21 mouse cellular contexts compared by ENCODE assay signal in the genomic region with DNA sequence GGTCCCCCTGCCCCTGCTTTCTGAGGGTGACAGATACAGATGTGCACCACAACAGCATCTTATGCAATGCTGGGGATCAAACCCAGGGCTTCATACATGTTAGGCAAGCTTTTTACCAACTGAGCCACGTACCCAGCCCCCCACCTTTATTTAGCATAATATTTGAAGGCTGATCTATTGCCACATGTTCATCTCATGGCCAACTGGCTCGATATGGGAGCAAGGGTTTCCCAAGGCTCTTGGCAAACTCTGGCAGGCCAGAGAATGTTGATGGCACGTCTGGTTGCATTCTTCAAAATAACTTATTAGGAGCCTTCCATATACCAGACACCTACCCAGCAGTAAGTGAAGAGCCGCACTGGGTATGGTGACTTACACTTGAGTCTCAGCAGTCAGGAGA. TPM values are rescaled to one million over a fixed set of nuclear protein-coding genes. Genes with fewer than 3 reads are reported as not detected.
A peak's percentile ranks its signal among the peaks of the same experiment; 100 is the strongest.
DNase-seq lines count a peak whose midpoint lies in the region; ATAC-seq and TF ChIP-seq lines count a peak whose summit lies in the region.
"Had no signal": no experiment of that assay in that cellular context is flagged by ENCODE, and none has a peak within 500 bp of the region (broad histone marks: within the 10 kb centered on the region; RNA-seq: fewer than 3 reads in every experiment).

No protein-coding gene starts in this region.

- no peak for TF ChIP-seq POLR2A in liver, adult 2 months (IDR thresholded peaks at IDR 0.05; ENCODE audit: extremely low read depth, insufficient read depth, low read length)

- H3K27me3 ChIP-seq in liver, adult 2 months (ENCODE audit: control insufficient read depth, insufficient read depth, low read length): no peaks in the 10 kb centered on the region
- peaks cover 36% of the 10 kb centered on the region for H3K27me3 ChIP-seq in liver, embryonic 12.5 days (replicated peaks)
- H3K27me3 ChIP-seq in G1E (ENCODE audit: insufficient read depth, low read length): peaks cover 16% of the 10 kb centered on the region
- peaks cover 3% of the 10 kb centered on the region; the same call in 1 of the 2 replicates for H3K27me3 ChIP-seq in hindbrain, embryonic 12.5 days
- H3K27me3 ChIP-seq: embryonic facial prominence, embryonic 15.5 days; forebrain, embryonic 12.5 days; forebrain, embryonic 15.5 days; hindbrain, embryonic 13.5 days; intestine, embryonic 15.5 days had no signal

- no peak for TF ChIP-seq CTCF in gastrocnemius, adult 2 months (IDR thresholded peaks at IDR 0.05)
- TF ChIP-seq CTCF in liver, adult 2 months (IDR thresholded peaks at IDR 0.05; ENCODE audit: low read depth, low read length): no peak
- TF ChIP-seq CTCF in G1E (IDR thresholded peaks at IDR 0.05; ENCODE audit: low read depth, low read length): no peak

- no peaks in the 10 kb centered on the region for H3K9me3 ChIP-seq in liver, embryonic 12.5 days (replicated peaks)
- H3K9me3 ChIP-seq in G1E (replicated peaks): no peaks in the 10 kb centered on the region
- no peaks in the 10 kb centered on the region for H3K9me3 ChIP-seq in hindbrain, embryonic 12.5 days (replicated peaks)
- H3K9me3 ChIP-seq: embryonic facial prominence, embryonic 12.5 days; embryonic facial prominence, embryonic 15.5 days; forebrain, embryonic 12.5 days; forebrain, embryonic 15.5 days; hindbrain, embryonic 13.5 days; intestine, embryonic 15.5 days had no signal

- H3K9ac ChIP-seq in liver, adult 2 months (ENCODE audit: low read depth, low read length): no peak overlapping the region
- H3K9ac ChIP-seq in liver, embryonic 12.5 days: no peak overlapping the region
- H3K9ac ChIP-seq in hindbrain, embryonic 12.5 days: no peak overlapping the region
- H3K9ac ChIP-seq: embryonic facial prominence, embryonic 12.5 days; embryonic facial prominence, embryonic 15.5 days; forebrain, embryonic 12.5 days; forebrain, embryonic 15.5 days; intestine, embryonic 15.5 days had no signal

- H3K4me2 ChIP-seq in liver, embryonic 12.5 days: no peak overlapping the region
- H3K4me2 ChIP-seq in hindbrain, embryonic 12.5 days (replicated peaks): no peak overlapping the region
- H3K4me2 ChIP-seq: embryonic facial prominence, embryonic 12.5 days; embryonic facial prominence, embryonic 15.5 days; forebrain, embryonic 12.5 days; forebrain, embryonic 15.5 days; heart, embryonic 11.5 days; hindbrain, embryonic 13.5 days; intestine, embryonic 15.5 days had no signal

- no peak overlapping the region for H3K27ac ChIP-seq in gastrocnemius, adult 2 months
- peak overlapping the region; percentile 47; the same call in 1 of the 2 replicates for H3K27ac ChIP-seq in liver, adult 2 months (replicated peaks; ENCODE audit: insufficient read depth, low read depth, low read length)
- no peak overlapping the region for H3K27ac ChIP-seq in liver, embryonic 12.5 days
- H3K27ac ChIP-seq in hindbrain, embryonic 12.5 days: no peak overlapping the region
- H3K27ac ChIP-seq: embryonic facial prominence, embryonic 12.5 days; embryonic facial prominence, embryonic 15.5 days; forebrain, embryonic 12.5 days; forebrain, embryonic 15.5 days; intestine, embryonic 15.5 days had no signal

- WGBS in liver, adult 2 months: 32% methylated on average over 4 of the region's 4 CpGs
- 76% methylated on average over 4 of the region's 4 CpGs for WGBS in liver, embryonic 12.5 days (ENCODE audit: insufficient replicate concordance)
- 82% methylated on average over 4 of the region's 4 CpGs for WGBS in hindbrain, embryonic 12.5 days

- peaks cover 23% of the 10 kb centered on the region for H3K4me1 ChIP-seq in liver, adult 2 months (ENCODE audit: control insufficient read depth, insufficient read depth, low read length)
- peaks cover 59% of the 10 kb centered on the region for H3K4me1 ChIP-seq in liver, embryonic 12.5 days
- H3K4me1 ChIP-seq in G1E (ENCODE audit: insufficient read depth, low read depth, low read length): peaks cover 87% of the 10 kb centered on the region
- H3K4me1 ChIP-seq in hindbrain, embryonic 12.5 days: peaks cover 3% of the 10 kb centered on the region; the same call in 1 of the 2 replicates
- H3K4me1 ChIP-seq: embryonic facial prominence, embryonic 12.5 days had no signal

- no peaks in the 10 kb centered on the region for H3K79me2 ChIP-seq in liver, adult 2 months (ENCODE audit: control insufficient read depth, insufficient read depth, low read length)

- H3K36me3 ChIP-seq in liver, adult 2 months (ENCODE audit: control insufficient read depth, insufficient read depth, low read length): no peaks in the 10 kb centered on the region
- no peaks in the 10 kb centered on the region for H3K36me3 ChIP-seq in liver, embryonic 12.5 days
- H3K36me3 ChIP-seq in G1E (replicated peaks): no peaks in the 10 kb centered on the region
- H3K36me3 ChIP-seq in hindbrain, embryonic 12.5 days: no peaks in the 10 kb centered on the region
- H3K36me3 ChIP-seq: embryonic facial prominence, embryonic 12.5 days; embryonic facial prominence, embryonic 15.5 days; forebrain, embryonic 12.5 days; forebrain, embryonic 15.5 days; hindbrain, embryonic 13.5 days; intestine, embryonic 15.5 days had no signal

- intact Hi-C loops in gastrocnemius, adult 2 months (cut with DNase I): no loop called here
- intact Hi-C loops in gastrocnemius, postnatal 14 days (cut with DNase I; ENCODE audit: low total_unique reads): loop anchor here (5.0 kb wide), 1 partner anchor 146 kb away; no protein-coding TSS in a partner anchor

- peak; percentile 5 for DNase-seq in gastrocnemius, adult 2 months
- DNase-seq in gastrocnemius, postnatal 14 days: no peak
- peak; percentile 78 for DNase-seq in liver, adult 2 months (ENCODE audit: extremely low read depth, low read depth, low spot score)
- no peak for DNase-seq in G1E (ENCODE audit: low spot score)
- peak; percentile 79 for DNase-seq in adipocyte (ENCODE audit: low spot score)
- DNase-seq: adrenal gland, postnatal 25 days; B cell, adult 2 months; cerebellum, adult 11-12 months; cerebellum, adult 8-10 months; gastrocnemius, postnatal 10 days; heart, adult 11 months had no signal

- no peak overlapping the region for H3K4me3 ChIP-seq in gastrocnemius, adult 2 months
- H3K4me3 ChIP-seq in liver, adult 2 months (ENCODE audit: insufficient read depth, low read depth, low read length): no peak overlapping the region
- no peak overlapping the region for H3K4me3 ChIP-seq in liver, embryonic 12.5 days
- H3K4me3 ChIP-seq in G1E (ENCODE audit: low read depth, low read length): peak overlapping the region; percentile 48; the same call in 1 of the 2 replicates
- H3K4me3 ChIP-seq in hindbrain, embryonic 12.5 days: no peak overlapping the region
- H3K4me3 ChIP-seq: embryonic facial prominence, embryonic 12.5 days; embryonic facial prominence, embryonic 15.5 days; forebrain, embryonic 12.5 days; forebrain, embryonic 15.5 days; hindbrain, embryonic 13.5 days; intestine, embryonic 15.5 days had no signal

- ATAC-seq in liver, embryonic 12.5 days: no peak
- ATAC-seq in G1E (ENCODE audit: extremely low read depth, insufficient number of reproducible peaks, low FRiP score, poor library complexity, severe bottlenecking): no peak
- ATAC-seq in hindbrain, embryonic 12.5 days (ENCODE audit: low FRiP score): no peak
- ATAC-seq: forebrain, embryonic 15.5 days; intestine, embryonic 15.5 days had no signal

RNA-seq across cellular contexts. Expression of gene Cry2, which starts 9.5 kb away (rescaled TPM):
- total RNA-seq in gastrocnemius, adult 2 months (2021): 10 to 100 TPM; 12.5 to 26.8 TPM
- 10 to 100 TPM; 22.7 to 27.3 TPM for total RNA-seq in gastrocnemius, postnatal 14 days (2021)
- 20.5 and 22.4 TPM in 2 replicates for total RNA-seq in liver, adult 2 months (2014; rRNA removed)
- 17.1 and 21.9 TPM in 2 replicates for polyA plus RNA-seq in liver, adult 2 months (2012; rRNA removed)
- 14.1 and 14.5 TPM in 2 replicates for polyA plus RNA-seq in liver, embryonic 12.5 days (2016; fragmentation: Nextera tagmentation; extraction: Ambion mirVana)
- total RNA-seq in G1E (2014; fragmentation: Nextera tagmentation) (28.7 and 30.6 TPM in 2 replicates), G1E (2017) (8.2 and 13.3 TPM in 2 replicates)
- polyA plus RNA-seq in G1E (2012): 15.8 and 18.0 TPM in 2 replicates
- polyA plus RNA-seq in hindbrain, embryonic 12.5 days (2016; fragmentation: Nextera tagmentation; extraction: Ambion mirVana): 38.1 and 39.9 TPM in 2 replicates

RNA-seq across cellular contexts. Expression of gene Slc35c1, which starts 17.0 kb away (rescaled TPM):
- 1 to 10 TPM; 4.9 to 5.1 TPM for total RNA-seq in gastrocnemius, adult 2 months (2021)
- 1 to 10 TPM; 4.4 to 6.4 TPM for total RNA-seq in gastrocnemius, postnatal 14 days (2021)
- total RNA-seq in liver, adult 2 months (2014; rRNA removed): 3.0 and 3.9 TPM in 2 replicates
- polyA plus RNA-seq in liver, adult 2 months (2012; rRNA removed): 26.0 and 30.7 TPM in 2 replicates
- polyA plus RNA-seq in liver, embryonic 12.5 days (2016; fragmentation: Nextera tagmentation; extraction: Ambion mirVana): 15.3 and 15.5 TPM in 2 replicates
- 40.5 and 43.2 TPM in 2 replicates for total RNA-seq in G1E (2014; fragmentation: Nextera tagmentation)
- 8.9 and 11.4 TPM in 2 replicates for total RNA-seq in G1E (2017)
- 25.1 and 31.2 TPM in 2 replicates for polyA plus RNA-seq in G1E (2012)
- 11.9 and 12.5 TPM in 2 replicates for polyA plus RNA-seq in hindbrain, embryonic 12.5 days (2016; fragmentation: Nextera tagmentation; extraction: Ambion mirVana)

RNA-seq across cellular contexts. Expression of gene Mapk8ip1, which starts 42.2 kb away (rescaled TPM):
- 1 to 10 TPM; 3.0 to 3.9 TPM for total RNA-seq in gastrocnemius, adult 2 months (2021)
- 10 to 100 TPM; 13.6 to 24.3 TPM for total RNA-seq in gastrocnemius, postnatal 14 days (2021)
- total RNA-seq in liver, adult 2 months (2014; rRNA removed): 0.65 and 1.0 TPM in 2 replicates
- 1.3 and 1.6 TPM in 2 replicates for polyA plus RNA-seq in liver, adult 2 months (2012; rRNA removed)
- polyA plus RNA-seq in liver, embryonic 12.5 days (2016; fragmentation: Nextera tagmentation; extraction: Ambion mirVana): 4.6 and 4.7 TPM in 2 replicates
- total RNA-seq in G1E (2014; fragmentation: Nextera tagmentation) (not detected in 2 replicates), G1E (2017) (0.17 and 0.22 TPM in 2 replicates)
- 0.05 and 0.12 TPM in 2 replicates for polyA plus RNA-seq in G1E (2012)
- 112 and 115 TPM in 2 replicates for polyA plus RNA-seq in hindbrain, embryonic 12.5 days (2016; fragmentation: Nextera tagmentation; extraction: Ambion mirVana)
- total RNA-seq: common myeloid progenitor, adult 5-6 weeks had no signal

Comparison
In these comparisons a context has a peak if more than half of its experiments do, and no peak if none do; other contexts are left out.
1. DNase-seq: peak in gastrocnemius, adult 2 months (single experiment), liver, adult 2 months (single experiment) and adipocyte (single experiment); none in gastrocnemius, postnatal 14 days (single experiment) and G1E (single experiment).